Mouse (Mus musculus) brain, adult 2 months (tissue): ENCODE results near the gene Shb.

ENCODE experiments used
- DNase-seq: peaks from one replicate; pipeline ENCODE4 v3.0.0; 2011; ENCODE audit warnings: low read depth, low spot score

Gene Shb

DNA sequence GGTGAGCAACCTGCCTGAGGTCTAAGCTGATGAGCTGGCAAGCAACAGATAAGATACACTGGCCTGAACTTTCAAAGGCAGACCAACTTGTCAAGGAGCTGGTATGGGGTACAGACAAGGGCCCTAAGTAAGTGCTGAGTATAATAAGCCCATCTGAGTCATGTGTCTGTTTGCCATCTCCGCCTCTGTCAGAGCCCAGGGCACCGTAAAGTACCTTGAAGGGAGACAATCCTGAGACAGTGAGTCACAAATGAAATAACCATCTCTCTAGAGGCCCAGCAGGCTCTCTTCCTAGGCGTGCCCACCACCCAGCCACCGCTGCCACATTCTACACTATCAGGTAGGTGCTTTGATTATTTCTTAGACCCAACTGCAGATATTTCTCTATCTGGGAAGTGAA is 77.3 kb downstream of the Shb start:
- DNase-seq, result no peak

DNA sequence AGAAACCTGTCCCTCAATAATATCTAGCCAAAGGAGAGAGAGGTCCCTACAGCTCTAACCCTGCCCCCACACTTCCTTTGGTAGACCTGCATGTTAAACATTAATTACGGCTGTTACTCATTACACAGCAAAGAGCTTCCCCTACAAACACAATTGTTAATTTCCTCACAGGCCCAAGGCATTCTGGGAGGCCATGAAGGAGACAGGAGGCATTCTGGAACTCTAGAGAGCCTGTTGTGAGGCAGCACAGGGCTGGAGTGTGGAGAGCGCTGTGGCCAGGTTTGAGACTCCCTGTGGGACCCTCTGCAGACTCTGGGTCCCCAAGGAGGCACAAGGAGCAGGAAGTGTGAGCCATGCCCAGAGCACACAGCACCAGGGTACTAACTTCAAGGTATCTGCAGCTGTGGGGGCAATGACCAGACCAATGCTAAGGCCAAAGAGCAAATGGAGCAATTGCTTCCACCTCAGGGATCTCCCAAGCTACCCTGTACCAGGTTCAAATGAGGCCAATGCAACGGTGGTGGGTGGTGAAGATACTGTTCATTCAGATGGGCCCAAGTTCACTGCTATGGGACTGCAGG is 78.9 kb downstream of the Shb start:
- no peak for DNase-seq

DNA sequence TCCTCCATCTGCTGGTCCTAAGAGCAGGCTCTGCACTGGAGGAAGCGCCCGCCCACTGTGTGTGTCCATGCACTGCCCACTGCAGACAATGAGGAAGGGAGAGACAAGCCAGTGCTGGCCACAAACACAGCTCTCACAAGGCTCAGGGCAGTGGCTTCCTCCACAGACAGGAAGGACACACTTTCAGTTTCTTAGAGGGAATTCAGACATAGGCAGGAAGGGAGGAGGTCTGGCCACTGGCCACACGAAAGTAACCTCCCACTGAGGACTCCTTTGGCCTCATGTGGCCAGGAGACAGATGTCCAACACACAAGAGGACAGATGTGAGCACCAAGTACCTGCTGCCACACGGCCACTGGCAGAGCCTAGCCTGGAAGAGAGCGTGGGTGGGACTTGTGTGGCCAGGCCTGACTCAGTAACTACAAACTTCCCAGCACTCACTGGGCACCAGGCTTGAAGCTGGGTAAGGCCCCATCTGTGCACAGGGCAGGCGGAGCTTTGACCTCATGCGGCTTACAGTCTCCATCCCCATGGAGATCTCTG is 79.6 kb downstream of the Shb start:
- peak; percentile 53 for DNase-seq

DNA sequence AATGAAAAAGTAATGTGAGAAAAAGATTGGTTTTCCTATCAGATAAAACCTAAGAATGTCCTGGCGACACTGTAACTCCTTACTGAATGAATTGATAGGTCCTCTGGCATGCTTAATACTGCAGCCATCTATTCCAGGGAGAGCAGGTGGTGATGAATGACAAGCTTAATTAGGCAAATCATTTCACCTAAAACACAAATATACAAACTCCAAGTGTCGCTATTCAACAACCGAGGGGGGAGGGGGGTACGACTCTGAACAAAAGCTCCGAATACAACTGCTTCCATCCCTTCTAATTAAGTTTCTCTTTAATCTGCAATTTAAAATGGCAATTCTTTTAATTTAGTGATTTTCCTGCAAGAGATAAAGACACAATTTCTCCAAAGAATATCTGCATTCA is 83.3 kb downstream of the Shb start:
- no peak for DNase-seq

DNA sequence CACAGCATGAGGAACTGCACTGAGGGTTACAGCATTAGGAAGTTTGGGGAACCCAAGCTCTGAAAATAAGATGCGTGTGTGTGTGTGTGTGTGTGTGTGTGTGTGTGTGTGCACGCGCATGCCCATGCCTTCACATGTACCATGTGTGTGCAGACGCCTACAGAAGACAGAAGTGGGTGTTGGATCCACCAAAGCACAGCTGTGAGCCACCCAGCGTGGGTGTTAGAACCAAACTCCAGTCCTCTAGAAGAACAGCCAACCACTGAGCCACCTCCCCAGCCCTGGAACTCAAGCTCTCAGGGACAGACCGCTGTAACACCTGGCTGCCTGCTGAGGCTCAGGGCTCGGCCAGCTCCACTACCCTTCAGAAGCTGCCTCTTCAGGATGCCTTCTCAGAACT is 83.8 kb downstream of the Shb start:
- peak; percentile 37 for DNase-seq

DNA sequence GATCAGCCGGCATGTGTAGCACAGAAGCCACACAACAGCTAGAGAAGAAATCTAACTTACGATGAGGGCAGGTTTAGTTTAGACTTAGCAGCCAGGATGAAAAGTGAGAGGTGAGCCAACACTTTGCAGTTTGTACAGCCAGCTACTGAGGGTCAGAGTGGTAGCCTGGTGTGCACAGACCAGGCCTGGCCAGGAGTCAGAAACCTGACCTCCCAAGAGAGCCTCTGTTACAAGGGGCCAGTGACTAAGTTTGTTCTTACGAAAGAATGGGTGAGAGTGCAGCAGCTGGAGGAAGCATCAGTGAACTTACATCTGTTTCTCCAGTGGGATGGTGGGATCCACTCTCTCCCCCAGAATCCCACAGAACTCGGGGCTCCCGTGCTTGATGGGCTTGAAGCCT is 85.1 kb downstream of the Shb start:
- DNase-seq, result no peak

DNA sequence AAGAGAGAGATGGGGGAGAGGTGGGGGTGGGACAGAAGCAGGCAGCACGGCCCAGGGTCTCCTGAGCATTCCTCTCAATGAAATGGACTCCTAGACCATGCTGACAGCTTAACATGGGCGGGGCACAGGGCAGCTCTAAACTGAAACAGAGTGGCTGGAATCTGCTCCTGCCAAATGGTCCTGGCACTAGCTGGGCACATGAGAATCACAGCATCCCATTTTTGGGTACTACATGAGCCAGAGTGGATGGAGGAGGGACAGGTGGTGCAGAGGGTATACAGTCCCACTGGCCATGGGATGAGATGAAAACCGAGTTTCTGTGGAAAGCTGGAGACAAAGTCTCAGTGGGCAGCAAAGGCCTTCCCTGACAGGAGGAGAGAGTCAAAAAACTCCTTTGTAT is 87.0 kb downstream of the Shb start:
- no peak for DNase-seq

DNA sequence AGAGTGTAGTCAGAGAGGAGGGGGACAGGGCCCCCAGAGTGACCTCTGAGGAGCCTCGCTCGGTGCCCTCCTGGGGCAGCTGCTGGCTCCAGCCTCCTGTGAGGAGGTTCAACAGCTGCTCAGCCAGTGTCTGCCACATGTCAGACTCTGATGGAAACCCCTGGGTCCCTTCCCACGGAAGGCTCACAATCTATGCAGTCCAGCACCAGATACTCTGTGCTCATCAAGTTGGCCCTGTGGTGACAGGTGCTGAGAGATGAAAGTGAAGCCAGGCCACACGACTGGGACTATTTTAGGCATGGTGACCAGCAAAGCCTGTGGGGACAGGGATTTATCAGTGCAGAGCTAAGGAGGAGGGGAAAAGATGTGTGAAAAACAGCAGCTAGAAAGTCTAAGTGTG is 87.5 kb downstream of the Shb start:
- DNase-seq, result no peak

DNA sequence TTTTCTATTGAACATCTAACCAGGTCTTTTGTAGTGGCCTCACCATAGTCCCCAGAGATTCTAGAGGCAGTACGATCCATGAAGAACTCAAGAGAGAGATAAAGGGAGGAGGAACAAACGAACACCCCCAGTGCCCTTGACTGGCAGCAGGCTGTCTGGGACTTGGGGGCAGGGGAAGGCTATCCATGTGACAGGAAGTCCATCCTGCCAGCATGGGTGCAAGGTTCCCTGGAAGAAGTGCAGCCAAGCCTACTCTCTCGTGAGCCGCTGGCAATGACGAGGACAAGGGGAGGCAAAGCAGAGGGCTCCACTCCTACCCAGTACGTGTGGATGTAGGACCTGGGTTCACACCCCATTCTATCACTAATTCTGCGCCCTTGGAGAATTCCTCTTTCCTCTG is 88.6 kb downstream of the Shb start:
- DNase-seq, result no peak

DNA sequence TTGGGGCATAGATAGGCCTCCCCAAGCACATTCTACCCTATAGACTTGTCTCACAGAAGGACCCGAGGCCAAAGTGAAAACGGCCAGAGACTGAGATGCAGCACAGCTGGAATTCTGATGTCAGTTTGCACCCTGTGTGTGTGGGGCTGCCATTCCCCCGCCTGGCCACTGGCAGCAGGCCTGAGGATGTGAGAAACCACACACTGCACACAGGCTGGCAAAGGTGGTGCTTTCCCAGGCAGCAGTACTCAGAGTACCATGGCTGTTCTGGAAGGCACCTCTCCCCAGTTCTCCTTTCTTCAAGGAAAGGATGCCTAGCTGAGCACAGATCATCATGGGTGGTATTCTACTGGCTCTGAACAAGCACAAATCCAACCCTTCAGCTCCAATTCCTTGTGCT is 90.0 kb downstream of the Shb start:
- DNase-seq, result peak; percentile 55

DNA sequence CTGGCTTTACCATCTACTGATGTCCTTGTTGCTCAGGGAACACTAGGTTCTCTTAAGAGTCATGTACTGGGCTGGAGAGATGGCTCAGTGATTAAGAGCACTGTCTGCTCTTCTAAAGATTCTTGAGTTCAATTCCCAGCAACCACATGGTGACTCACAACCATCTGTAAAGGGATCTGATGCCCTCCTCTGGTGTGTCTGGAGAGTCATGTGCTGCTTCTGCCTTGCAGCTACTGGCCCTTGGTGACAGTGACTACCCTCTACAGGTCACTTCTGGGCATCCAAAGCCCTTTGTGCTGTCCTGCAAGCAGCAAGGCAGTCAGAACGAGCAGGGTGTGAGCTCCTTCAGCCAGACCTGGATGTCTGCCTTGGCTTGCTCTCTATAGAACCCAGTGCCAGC is 90.5 kb downstream of the Shb start:
- no peak for DNase-seq

DNA sequence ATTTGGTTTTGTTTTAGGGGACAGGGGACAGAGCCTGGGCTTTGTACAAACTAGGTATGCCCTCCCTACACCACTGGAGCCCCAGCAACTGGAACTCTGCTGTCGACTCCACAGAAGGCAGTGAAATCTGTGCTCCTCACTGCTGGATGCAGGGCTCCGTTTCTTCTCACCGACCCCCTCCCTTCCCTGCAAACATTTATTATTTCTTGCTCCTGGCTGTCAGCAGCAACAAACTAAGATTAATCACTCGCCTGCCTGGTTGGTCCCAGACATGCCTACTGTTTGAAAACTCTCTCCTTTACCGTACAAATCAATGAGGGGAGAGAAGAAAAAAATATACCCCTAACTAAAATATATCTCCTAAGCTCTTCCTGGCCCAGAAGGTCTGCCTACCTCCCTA is 93.0 kb downstream of the Shb start:
- DNase-seq, result no peak

DNA sequence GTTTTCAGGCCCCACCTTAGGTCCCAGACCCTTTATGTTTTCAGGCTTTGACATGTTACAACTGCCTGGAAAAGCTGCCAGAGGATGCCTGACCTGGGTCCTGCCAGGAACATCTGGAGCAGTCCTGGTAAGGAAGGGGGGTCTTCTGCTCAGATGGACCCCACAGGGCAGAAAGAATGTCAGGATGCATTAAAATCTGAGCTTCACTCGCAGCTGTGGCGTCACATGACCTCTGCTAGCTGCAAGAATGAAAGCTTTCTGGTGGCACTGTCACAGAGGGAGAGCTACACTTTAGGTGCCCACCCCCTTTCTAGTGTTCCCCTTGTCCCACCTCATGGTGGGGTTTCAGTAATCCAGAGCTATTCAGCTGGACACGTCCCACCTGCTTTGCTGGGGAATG is 95.3 kb downstream of the Shb start:
- no peak for DNase-seq

DNA sequence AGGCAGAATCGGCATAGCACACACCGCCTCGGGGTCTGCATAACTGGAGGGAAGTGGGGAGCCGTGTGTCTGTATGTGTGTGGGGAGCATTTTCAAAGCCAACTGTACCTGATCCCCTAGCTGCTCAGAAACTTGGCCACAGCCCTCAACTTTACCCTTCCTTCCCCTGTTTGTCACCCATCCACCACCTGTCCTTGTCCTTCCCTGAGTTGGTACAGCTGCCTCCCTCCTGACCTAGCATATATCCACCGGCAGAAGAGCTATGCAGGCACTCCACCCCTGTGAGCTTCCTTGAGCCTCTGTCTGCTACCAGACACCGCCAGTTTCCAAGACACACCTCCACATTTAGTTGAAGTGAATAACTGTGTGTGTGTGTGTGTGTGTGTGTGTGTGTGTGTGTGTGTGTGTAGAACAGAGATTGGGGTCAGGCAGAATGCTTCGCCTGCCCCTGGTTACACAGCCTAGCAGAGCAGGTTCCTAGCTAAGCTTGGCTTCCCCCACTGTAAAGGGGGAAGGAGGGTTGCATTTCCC is 95.8 kb downstream of the Shb start:
- no peak for DNase-seq

DNA sequence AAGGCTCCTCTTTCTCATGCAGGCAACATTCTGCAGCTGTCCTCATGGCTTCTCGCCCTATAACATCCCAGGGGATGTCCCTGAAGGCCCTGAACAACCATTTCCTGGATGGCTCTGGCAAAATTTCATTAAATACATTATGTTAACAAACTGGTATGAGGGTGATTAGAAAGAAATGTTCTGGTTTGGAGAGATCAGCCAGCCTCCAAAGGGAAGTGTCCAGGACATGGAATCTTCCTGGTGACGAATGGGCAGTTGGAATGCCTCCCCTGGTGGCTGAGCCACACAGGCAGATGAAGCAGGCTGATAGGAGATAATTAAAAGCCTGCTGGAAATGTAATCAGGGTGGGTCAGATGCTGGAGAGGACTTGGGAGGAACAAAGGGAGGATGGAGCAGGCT is 96.4 kb downstream of the Shb start:
- no peak for DNase-seq

DNA sequence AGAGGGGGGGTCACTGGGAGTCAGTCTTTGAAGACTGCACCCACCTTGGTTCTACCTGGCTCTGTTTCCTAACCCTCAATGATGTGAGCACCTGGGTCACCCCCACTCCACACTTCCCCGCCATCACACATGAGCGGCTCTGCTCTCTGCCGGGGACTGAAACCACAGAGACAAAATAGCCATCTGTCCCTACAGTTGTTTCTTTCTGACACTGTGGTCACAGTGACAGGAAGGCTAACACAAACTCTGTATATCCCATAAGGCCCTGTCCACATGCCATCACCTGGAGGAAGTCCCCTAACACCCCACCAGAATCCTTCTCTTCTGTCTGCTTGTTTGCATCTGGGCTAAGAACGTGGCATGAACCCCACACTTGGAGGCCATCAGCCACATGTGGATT is 97.6 kb downstream of the Shb start:
- no peak for DNase-seq

DNA sequence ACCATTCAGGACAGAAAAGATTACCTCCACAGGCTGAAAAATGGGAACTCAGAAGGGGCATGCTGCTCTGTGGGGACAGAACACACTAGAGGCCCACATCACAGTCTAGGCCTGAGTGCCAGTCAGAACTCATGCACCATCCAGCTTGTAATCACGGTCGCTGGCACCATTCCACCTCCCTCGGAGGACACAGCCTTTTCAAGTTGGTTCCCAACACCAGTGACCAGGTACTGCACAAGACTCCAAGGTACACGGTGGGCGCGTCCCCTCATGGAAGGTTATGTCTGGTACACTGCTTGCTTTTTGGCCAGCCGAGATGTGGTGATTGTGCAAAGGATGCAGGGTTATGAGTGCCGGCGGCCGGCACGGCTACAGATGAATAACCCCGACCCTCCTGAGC is 98.2 kb downstream of the Shb start:
- DNase-seq, result no peak

DNA sequence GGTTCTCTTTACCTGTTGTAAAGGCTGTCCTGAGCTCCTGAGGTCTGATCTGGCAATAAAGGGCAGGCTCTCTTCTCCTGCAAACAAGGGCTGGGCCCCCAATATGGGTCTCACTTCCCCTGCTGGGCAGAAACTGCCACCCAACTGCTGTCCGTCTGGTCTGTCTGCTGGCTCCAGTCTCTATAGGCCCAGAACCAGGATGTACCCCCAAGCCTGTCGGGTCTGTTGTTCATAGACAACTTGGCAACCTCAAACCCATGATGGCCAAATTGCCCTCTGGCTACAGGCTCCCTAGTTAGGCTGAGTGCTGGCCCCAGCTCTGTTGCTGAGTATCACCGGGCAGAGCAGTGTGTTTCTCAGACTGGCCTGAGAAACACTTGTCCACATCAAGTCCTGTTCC is 100.5 kb downstream of the Shb start:
- DNase-seq, result peak; percentile 33

DNA sequence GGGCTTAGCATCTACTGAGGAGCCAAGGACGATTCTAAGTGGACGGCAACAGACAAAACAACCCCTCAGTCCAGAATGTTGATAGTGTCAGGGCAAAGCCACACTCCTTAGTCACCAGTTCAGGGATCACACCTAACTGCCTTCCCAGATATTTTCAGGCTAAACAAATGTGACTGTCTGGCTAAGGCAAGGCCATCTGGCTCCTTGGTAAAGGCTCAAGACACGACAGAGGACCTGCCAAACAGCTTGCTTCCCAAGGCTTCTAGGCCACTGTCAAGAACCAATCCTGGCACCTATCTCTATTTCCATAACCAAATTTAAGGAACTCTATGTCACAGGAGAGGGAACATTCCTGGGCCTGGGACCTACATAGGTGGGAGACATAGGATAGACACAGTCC is 101.0 kb downstream of the Shb start:
- peak; percentile 80 for DNase-seq

DNA sequence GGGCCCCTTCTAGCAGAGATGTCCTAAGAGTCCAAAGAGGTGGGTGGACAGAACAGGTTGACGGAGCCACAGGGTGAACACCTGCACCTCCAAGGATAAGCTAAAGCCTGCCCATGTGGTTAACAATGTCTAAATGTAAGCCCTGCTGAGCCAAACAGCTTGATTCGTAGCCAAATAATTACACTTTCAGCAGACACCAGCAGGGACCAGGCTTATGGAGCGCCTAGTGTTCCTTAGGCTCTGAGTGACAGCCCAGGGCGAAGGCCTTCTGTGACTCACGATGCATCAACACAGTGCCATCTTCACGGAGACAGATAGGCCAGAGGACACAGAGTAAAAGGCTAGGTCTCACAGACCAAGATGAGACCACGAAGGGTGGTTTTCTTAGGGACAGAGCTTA is 102.8 kb downstream of the Shb start:
- peak; percentile 44 for DNase-seq

DNA sequence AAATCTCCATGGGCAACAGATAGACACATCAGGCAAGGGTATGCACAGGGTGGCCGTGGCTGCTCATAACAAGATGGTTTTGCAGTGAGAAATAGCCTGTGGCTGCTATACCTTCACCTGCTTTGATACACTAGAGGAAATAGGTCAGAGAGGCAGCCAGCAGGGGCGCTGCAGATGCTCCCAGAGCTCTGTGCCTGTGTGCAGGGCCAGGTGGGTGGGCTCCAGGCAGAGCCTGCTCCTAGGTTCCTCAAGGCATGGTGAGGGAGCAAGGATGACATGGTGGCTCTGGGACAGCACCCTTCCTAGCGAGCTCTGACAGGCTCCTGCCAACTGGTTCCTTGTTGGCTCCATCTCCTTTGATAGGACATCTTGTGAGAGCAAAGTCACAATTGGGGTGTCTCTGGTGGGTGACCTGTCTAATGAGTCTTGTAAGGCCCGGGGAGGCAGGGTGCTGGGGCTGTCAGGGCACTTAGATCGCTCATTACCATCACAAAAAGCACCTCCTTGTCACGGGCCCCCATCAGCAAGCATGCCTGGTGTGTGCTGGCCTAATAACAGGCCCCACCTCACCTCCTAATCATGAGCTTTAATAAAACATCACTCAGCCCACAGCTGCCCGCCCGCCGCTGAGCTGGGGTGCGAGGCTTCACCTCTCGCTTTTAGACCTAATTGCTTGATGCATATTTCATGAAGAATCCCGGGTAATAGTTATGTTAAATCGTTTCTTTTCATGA is 105.4 kb downstream of the Shb start:
- peak; percentile 37 for DNase-seq

DNA sequence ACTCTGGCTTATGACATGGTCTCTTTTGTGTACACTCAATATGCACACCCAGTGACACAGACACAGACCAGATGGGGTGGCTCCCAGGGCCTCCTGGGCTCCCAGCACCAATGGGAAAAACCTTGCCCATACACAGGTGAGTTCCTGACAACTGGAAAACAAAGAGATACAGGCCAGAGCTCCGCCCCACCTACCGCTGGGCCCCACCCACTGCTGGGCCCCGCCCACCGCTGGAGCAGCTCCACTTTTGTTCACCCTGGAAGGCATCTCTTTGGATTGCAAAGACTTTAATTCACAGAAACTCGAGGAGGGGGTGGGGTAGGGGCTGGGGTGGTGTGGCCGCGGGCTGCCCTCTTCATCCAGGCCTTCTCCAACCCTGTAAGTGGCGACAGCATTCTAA is 108.9 kb downstream of the Shb start:
- no peak for DNase-seq

DNA sequence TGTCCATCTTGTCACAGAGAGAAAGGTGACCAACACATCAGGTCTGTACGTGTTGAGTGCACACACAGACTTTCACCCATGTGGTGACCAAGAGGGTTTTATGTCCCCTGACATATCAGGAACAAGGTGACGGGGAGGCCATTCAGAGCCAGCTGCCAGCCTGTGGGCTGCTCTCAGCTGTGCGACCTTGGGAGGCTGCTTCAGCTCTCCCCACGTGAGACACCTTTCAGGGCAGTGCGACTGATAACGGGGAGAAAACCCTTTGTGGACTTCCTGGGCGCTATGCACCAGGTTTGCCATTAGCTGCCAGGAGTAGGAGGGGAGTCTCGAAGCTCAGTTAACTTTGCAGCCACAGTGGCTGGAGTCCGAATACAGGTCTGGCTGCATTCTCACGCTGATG is 109.6 kb downstream of the Shb start:
- no peak for DNase-seq
